Mouse (Mus musculus) kidney, adult 9 months (tissue): ENCODE data around the gene Csrp3.

ENCODE experiments used
- DNase-seq: peaks from one replicate; pipeline ENCODE4 v3.0.0; 2022

Gene Csrp3

GRCm38 (mm10) chr7:48864671-48865458 lies 17.0 kb upstream of the Csrp3 start:
- no peak for DNase-seq

GRCm38 (mm10) chr7:48864199-48864598 lies 16.4 kb upstream of the Csrp3 start:
- DNase-seq: no peak

GRCm38 (mm10) chr7:48861796-48862195 lies 14.0 kb upstream of the Csrp3 start:
- no peak for DNase-seq

- no peak for DNase-seq
These were observed 13.1 kb upstream of the Csrp3 start for GRCm38 (mm10) chr7:48860948-48861347.

- no peak for DNase-seq
These were observed 11.5 kb upstream of the Csrp3 start for GRCm38 (mm10) chr7:48859362-48859761.

GRCm38 (mm10) chr7:48858257-48858656 lies 10.4 kb upstream of the Csrp3 start:
- no peak for DNase-seq

GRCm38 (mm10) chr7:48855461-48855860 lies 7.6 kb upstream of the Csrp3 start:
- DNase-seq: no peak

- DNase-seq: no peak
These were observed 5.7 kb upstream of the Csrp3 start for GRCm38 (mm10) chr7:48853496-48853895.

- DNase-seq: no peak
These were observed 3.8 kb upstream of the Csrp3 start for GRCm38 (mm10) chr7:48851529-48852104.

GRCm38 (mm10) chr7:48846755-48847154 lies 1.1 kb downstream of the Csrp3 start:
- no peak for DNase-seq

GRCm38 (mm10) chr7:48845213-48845973 lies 2.4 kb downstream of the Csrp3 start:
- no peak for DNase-seq

GRCm38 (mm10) chr7:48843541-48843940 lies 4.3 kb downstream of the Csrp3 start:
- DNase-seq: no peak

- DNase-seq: no peak
These were observed 5.5 kb downstream of the Csrp3 start for GRCm38 (mm10) chr7:48842353-48842752.

- no peak for DNase-seq
These were observed 6.3 kb downstream of the Csrp3 start for GRCm38 (mm10) chr7:48841538-48841937.

- no peak for DNase-seq
These were observed 7.3 kb downstream of the Csrp3 start for GRCm38 (mm10) chr7:48840545-48840944.

- no peak for DNase-seq
These were observed 9.4 kb downstream of the Csrp3 start for GRCm38 (mm10) chr7:48838434-48838833.

- no peak for DNase-seq
These were observed 10.9 kb downstream of the Csrp3 start for GRCm38 (mm10) chr7:48836949-48837348.

- no peak for DNase-seq
These were observed 12.7 kb downstream of the Csrp3 start for GRCm38 (mm10) chr7:48834989-48835626.

GRCm38 (mm10) chr7:48834371-48834970 lies 13.4 kb downstream of the Csrp3 start:
- no peak for DNase-seq

GRCm38 (mm10) chr7:48832735-48833134 lies 15.1 kb downstream of the Csrp3 start:
- no peak for DNase-seq

- no peak for DNase-seq
These were observed 17.4 kb downstream of the Csrp3 start for GRCm38 (mm10) chr7:48830395-48830794.

GRCm38 (mm10) chr7:48829177-48829910 lies 18.5 kb downstream of the Csrp3 start:
- DNase-seq: no peak
